Mouse (Mus musculus) bone marrow macrophage, adult 2 months (primary cell): ENCODE measurements around the gene Cars2.

ENCODE experiments used
- CTCF ChIP-seq: IDR thresholded peaks from 2 replicates; pipeline ENCODE4 v1.5.1; 2012; ENCODE audit warnings: low read depth, mild to moderate bottlenecking, low read length, moderate library complexity
- POLR2A ChIP-seq: IDR thresholded peaks from 2 replicates; pipeline ENCODE4 v1.6.1; 2012; ENCODE audit warnings: mild to moderate bottlenecking, low read depth, low read length, borderline replicate concordance

- TF ChIP-seq CTCF (no peak), POLR2A (no peak)
Measured at GRCm38 (mm10) chr8:11560220-11560619, 9.6 kb upstream of the Cars2 start.
